Mouse (Mus musculus): ENCODE measurements around the gene Zfp385b.

DNA sequence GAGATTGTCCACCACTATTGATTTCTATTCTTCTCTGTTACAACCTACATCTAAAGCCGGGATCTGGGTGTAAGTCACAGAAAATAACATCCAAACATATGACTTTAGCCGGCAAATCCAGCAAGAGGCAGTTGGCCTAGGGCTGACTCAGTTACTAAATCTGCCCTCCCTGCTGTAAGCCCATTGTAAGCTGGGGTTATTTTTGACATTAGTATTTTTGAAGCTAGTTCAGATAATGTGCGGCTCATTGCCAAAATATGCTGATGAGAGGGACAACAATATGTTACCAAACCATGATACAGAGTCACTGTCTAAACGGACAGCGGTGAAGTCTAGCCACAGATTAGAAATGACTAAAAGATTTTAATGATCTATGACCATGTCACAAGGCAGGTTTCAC, 257.5 kb downstream of the Zfp385b start:
- TF ChIP-seq POLR2A (IDR thresholded peaks at IDR 0.05; ENCODE audit: borderline replicate concordance, control insufficient read depth, low read depth, low read length) (no peak), CTCF (IDR thresholded peaks at IDR 0.05; ENCODE audit: control insufficient read depth, insufficient read depth, low read length) (no peak)
